Mouse (Mus musculus) lung, postnatal 25 days (tissue): Measurements from ENCODE around the gene Mri1.
A peak's percentile ranks its signal among the peaks of the same experiment; 100 is the strongest.

Source experiments
- DNase-seq: peaks from one replicate; pipeline ENCODE4 v3.0.0; 2022; ENCODE audit warnings: low spot score

Gene Mri1

DNA sequence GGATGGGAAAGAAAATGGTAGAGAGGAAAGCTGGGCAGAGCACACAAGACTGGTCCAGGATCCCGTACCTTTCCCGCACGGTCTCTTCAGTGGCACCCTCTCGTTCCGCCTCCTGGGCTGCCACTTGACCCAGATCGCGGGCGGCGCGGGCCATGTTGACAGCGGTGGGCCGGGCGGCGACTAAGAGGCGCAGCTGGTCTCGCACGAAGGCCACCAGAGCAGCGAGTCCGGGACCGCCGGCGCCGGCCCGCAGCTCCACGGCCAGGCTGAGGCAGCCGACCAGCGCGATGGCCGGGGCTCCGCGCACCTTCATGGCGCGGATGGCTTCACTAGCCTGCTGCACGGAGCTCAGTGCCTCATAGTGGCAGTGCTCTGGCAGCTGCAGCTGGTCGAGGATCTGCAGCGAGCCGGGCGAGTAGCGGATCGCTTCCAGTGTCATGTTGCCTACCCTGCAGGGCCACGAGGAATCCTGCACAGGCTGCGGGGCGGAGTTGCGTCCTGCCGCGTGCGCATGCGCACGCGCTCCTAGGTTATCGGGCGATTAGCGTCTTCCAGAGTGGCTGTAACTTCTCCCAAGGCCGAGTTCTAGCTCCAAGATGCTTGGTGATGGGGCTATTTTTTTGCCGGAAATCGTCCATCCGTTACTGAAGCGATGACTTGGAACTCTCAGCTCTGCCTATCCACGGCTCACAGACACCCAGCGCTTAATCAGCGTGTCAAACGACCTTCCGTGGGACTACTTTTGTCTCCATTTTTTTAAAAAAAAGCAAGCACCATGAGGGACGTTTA lies at the start of gene Mri1:
TSS of gene Mri1 (minus strand) at position 505 of the 789 bp plus-strand sequence.
- peak; percentile 76 for DNase-seq

GRCm38 (mm10) chr8:84303951-84304350 lies 46.8 kb upstream of the Mri1 start:
- no peak for DNase-seq

DNA sequence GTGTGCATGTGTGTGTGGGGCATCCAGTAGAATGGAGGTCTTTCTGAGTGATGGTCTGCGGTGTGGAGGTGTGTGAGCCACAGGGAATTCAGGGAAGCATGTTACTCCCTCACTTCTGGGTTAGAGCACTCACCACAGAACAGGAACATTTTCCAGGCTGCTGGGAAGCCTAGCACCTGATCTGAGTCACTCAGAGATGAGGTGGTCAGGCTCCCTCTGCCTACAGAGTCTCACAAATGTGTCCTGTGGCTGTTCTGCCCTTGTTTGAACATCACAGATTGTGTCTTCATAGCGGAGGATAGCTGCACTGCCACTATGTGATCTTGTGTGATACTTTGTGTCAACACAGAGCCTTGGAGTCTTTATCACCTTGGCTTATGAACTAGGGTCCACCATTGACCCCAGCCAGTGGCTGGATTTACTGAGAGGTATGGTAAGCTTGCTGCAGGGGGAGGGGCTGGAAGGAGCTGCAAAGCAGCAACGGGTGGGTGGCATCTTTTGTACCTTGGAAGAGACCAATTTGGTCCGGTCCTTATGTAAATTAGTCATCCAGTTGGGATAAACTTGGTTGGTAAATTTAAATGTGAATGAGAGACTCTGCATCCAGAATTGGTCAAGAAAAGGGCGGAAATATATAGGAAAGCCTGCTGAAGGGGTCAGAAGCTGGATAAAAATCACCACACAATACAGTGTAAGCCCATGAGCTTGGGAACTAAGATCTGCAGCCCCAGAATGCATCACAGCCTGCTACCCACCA lies 40.1 kb upstream of the Mri1 start:
- DNase-seq: no peak

GRCm38 (mm10) chr8:84291688-84292087 lies 34.6 kb upstream of the Mri1 start:
- DNase-seq: peak; percentile 18

- DNase-seq: no peak
These were observed 34.0 kb upstream of the Mri1 start for GRCm38 (mm10) chr8:84291086-84291485.

DNA sequence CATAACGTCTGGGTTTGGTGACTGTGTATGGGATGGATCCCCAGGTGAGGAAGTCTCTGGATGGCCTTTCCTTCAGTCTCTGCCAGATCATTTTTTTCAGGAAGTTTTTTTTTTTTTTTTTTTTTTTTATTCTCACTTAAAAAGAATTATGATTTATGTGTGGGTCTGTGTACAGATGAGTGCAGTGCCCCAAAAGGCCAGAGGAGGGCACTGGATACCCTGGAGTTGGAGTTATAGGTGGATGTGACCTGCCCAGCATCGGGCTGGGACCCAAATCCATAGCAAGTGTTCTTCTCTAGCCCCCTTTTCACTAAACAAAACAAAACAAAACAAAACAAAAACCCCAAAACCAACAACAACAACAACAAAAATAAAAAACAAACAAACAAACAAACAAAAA lies 31.8 kb upstream of the Mri1 start:
- no peak for DNase-seq

DNA sequence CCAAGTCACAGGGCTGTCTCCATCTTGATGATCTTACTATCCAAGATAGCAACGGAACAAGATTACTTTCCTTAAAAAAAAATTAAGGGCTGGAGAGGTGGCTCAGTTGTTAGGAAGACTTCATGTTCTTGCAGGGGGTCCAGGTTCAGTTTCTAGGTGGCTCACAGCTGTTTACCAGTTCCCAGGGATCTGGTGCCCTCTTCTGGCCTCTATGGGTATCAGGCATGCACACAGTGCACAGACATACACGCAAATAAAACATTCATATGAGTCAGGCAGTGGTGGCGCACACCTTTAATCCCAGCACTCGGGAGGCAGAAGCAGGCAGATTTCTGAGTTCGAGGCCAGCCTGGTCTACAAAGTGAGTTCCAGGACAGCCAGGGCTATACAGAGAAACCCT lies 28.5 kb upstream of the Mri1 start:
- peak; percentile 59 for DNase-seq

- DNase-seq: no peak
These were observed 27.5 kb upstream of the Mri1 start for GRCm38 (mm10) chr8:84284608-84285063.

DNA sequence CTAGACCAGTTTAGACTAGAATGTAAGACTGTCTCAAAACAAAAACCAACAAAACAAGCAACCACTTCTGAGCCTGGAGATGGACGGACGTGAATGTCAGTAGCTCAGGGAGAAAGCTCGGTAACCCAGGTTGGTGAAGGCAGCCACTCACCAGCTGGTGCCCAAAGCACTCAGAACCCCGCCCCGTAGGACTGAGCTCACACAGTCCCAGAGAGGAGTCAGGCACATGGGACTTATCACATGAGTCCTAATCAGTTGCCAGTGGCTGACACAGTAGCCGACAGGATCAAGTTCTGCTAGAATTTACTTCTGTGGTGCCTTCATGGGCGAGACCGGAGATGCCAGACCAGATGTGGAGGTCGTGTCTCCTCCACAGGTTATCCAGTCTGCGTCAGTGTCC lies 23.7 kb upstream of the Mri1 start:
- DNase-seq: no peak

GRCm38 (mm10) chr8:84276447-84276846 lies 19.3 kb upstream of the Mri1 start:
- DNase-seq: no peak

- no peak for DNase-seq
These were observed 16.8 kb upstream of the Mri1 start for GRCm38 (mm10) chr8:84273968-84274367.

DNA sequence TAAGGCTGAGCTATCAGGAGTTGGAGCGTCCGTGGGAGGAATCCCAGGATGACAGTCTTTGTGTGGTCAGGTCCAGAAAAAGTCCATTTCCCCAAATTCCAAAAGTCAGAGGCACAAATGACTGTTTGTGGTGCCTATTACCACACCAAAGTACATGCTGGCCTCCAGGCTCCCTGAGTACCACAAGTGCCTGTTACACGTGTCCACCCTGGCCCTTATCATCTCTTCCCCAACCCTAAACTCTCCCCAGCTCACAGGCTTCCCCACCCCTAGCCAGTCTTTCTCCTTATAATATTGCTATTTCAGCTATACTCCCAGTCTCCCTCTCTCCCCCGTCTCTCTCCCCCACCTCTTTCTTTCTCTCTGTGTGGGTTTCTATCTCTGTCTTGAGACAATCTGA lies 15.2 kb upstream of the Mri1 start:
- no peak for DNase-seq

- DNase-seq: peak; percentile 100
These were observed 13.0 kb upstream of the Mri1 start, which contains the start of gene Ccdc130 for GRCm38 (mm10) chr8:84269950-84270773. Ccdc130 (minus strand) TSS chr8:84270380.

GRCm38 (mm10) chr8:84261098-84261497 lies 4.0 kb upstream of the Mri1 start:
- DNase-seq: no peak

DNA sequence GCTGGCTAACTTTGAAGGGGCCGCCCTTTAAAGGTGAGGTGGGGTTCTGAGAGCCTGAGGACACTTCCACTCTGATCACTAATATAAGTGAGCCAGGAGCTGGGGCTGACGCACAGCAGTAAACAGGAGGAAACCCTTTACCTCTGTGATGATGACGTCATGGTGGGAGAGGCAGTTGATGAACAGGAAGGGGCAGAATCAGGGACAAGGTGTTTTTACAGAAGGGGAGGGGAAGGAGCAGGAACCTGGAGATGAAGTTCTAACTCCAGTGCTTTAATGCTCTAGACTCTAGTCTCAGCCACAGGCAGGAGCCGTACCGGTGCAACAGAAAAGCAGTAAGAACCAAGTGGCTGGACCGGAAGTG lies 686 bp downstream of the Mri1 start:
- DNase-seq: peak; percentile 59

DNA sequence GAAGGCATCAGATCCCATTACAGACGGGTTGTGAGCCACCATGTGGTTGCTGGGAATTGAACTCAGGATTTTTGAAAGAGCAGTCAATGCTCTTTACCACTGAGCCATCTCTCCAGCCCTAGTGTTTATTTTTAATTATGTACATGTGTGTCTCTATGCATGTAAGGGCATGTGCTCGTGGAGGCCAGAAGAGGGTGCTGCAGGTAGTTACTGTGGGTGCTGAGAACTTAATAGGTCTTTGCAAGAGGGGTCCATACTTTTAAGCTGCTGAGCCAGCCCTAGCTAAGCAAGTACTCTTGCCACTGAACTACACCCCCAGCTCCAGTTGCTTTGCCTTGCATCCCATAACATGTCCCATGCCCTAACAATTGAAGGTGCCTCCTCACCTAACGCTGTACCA lies 1.3 kb downstream of the Mri1 start:
- DNase-seq: no peak

DNA sequence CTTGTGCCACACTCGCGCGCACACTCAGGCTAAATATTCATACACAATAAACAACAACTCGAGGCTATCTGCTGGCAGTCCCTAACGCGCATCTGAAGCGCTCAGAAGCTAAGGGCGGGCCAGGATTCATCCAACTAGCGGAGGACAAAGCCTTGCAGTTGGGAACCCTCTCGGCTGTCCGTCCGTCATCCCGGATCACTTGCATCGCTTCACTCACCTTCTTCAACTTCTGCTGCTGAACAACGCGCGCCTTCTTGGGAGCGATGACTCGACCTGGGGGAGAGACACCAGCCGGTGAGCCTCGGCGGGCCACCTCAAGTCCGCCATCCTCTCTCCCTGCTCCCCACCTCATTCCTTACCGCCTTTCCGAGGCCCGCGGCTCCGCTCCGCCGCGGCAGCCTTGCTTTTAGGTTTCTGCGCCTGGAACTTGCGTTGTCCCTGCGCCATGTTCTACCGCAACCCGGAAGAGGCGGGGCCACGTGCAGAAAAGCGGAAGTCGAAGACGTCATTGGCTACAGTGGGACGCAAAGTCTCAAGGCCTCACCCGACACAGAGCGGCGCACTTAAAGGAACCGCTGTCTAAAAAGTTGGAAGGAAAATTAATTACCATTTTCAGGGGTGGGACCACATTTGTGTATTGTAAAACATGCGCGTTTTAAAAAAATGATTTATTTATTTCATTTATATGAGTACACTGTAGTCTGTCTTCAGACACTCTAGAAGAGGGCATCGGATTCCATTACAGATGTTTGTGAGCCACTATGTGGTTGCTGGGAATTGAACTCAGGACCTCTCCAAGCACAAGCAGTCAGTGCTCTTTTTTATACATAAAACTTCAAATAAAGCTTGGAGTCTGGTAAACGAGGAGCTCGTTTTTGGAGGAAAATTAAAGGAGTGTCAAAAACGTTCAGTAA lies 7.6 kb downstream of the Mri1 start, which contains the start of gene D8Ertd738e:
TSS of gene D8Ertd738e (minus strand) at position 463 of the 914 bp plus-strand sequence.
- DNase-seq: peak; percentile 92

- no peak for DNase-seq
These were observed 15.3 kb downstream of the Mri1 start for GRCm38 (mm10) chr8:84241821-84242220.

DNA sequence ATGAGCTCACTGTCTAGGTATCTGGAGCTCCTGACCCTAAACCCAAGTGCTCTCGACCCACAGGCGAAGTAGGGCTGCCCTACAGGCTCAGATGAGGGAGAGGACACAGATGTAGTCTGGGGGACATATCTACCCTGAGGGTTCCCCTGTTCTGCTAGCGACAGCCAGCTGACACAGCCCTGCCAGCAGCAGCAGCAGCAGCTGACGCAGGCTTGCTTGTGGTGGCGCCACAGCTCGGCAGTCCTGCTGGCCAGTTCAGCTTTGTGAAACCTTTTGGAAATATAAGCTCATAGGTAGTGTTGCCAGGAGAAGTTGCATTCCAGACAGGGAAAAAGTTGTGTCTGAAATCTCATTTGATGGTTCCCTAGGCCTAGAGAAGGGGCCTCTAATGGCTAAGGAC lies 16.0 kb downstream of the Mri1 start:
- DNase-seq: no peak

DNA sequence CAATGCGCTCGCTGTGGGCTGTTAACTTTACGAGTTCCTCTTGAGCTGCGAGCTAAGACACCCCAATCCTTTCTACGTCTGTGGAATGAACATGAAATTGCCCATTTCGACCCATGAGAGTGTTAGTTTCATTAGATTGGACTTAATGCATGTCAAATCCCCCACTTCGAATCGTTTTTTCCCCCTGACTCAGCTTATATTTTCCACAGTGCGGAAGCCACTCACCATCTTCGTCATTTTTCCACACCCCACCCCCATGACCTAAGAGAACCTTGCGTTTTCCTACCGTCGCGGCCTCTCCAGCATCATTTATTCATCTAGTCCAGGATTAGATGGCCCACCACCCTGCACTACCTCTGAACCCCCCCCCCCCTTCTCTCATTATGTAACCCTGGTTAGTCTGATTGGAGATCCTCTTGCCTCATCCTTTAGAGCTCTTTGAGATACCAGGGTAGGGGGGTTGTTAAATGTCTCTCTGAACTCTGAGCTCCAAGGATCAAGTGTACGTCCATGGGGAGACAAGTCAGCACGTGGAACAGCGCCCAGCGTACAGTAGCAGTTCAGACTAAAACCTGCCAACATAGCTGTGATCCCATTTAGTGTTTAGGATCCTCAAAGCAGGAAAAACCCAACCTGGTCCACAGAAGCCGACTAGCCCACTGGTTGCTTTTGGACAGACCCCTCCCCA lies 19.4 kb downstream of the Mri1 start:
- DNase-seq: peak; percentile 25
